Mouse (Mus musculus): ENCODE data around the gene Olfr1289.

Olfr1289 gene

GRCm38 (mm10) chr2:111480519-111480918 lies at the start of gene Olfr1289:
Gene Olfr1289, plus strand, starts transcription at chr2:111480819.
- DNase-seq (ENCODE audit: low spot score): no peak

- DNase-seq (ENCODE audit: low spot score): no peak
Measured at GRCm38 (mm10) chr2:111448842-111449241, 31.8 kb upstream of the Olfr1289 start, which contains the start of gene Olfr1287. Gene Olfr1287, plus strand, starts transcription at chr2:111449142.

GRCm38 (mm10) chr2:111473801-111474200 lies 6.8 kb upstream of the Olfr1289 start, which contains the start of gene Olfr1288:
Gene Olfr1288, plus strand, starts transcription at chr2:111474101.
- DNase-seq (ENCODE audit: low spot score): no peak

GRCm38 (mm10) chr2:111493729-111494128 lies 13.1 kb downstream of the Olfr1289 start, which contains the start of gene Olfr1290:
Gene Olfr1290, minus strand, starts transcription at chr2:111493829.
- no peak for DNase-seq (ENCODE audit: low spot score)

- DNase-seq (ENCODE audit: low spot score): no peak
Measured at GRCm38 (mm10) chr2:111496880-111497279, 16.3 kb downstream of the Olfr1289 start, which contains the start of gene Olfr1291-ps1. Gene Olfr1291-ps1, plus strand, starts transcription at chr2:111497180.

GRCm38 (mm10) chr2:111517451-111517850 lies 36.8 kb downstream of the Olfr1289 start:
- DNase-seq (ENCODE audit: low spot score): no peak

- no peak for DNase-seq (ENCODE audit: low spot score)
Measured at GRCm38 (mm10) chr2:111524903-111525302, 44.3 kb downstream of the Olfr1289 start, which contains the start of gene Olfr1293-ps. Gene Olfr1293-ps, plus strand, starts transcription at chr2:111525203.

Measured in testis, postnatal 14 days (tissue).